Mouse (Mus musculus): Measurements from ENCODE around the gene Slc12a7. TPM values are rescaled to one million over a fixed set of nuclear protein-coding genes. Genes with fewer than 3 reads are reported as not detected.
"Not testable (repeated sequence)": the region's sequence is repeated elsewhere in the genome, so short reads cannot be mapped to it uniquely, and the experiment has no call there.

Slc12a7 gene
- 10 to 100 TPM; 11.8 to 13.3 TPM for total RNA-seq (2021)
- long read RNA-seq, experiment 1, full-length matches to known transcripts, result 5 of 12 reads
- long read RNA-seq, experiment 1, partial matches to known transcripts, result 4 of 12 reads
- long read RNA-seq, experiment 1, other reads (novel, unspliced or antisense), result 3 of 12 reads
- long read RNA-seq, experiment 2, full-length matches to known transcripts, result 5 of 20 reads
- long read RNA-seq, experiment 2, partial matches to known transcripts, result 3 of 20 reads
- long read RNA-seq, experiment 2, other reads (novel, unspliced or antisense), result 12 of 20 reads

- DNase-seq (ENCODE audit: low spot score in 2 of 2), result no peak
Measured at GRCm38 (mm10) chr13:73732742-73733700, at the start of gene Slc12a7. Slc12a7 (plus strand) TSS chr13:73733094.

- no peak for DNase-seq (ENCODE audit: low spot score in 2 of 2)
Measured at GRCm38 (mm10) chr13:73683682-73684081, 49.2 kb upstream of the Slc12a7 start.

GRCm38 (mm10) chr13:73684412-73684811 lies 48.5 kb upstream of the Slc12a7 start:
- no peak for DNase-seq (ENCODE audit: low spot score in 2 of 2)

- DNase-seq (ENCODE audit: low spot score in 2 of 2), result no peak
Measured at GRCm38 (mm10) chr13:73685502-73685901, 47.4 kb upstream of the Slc12a7 start.

GRCm38 (mm10) chr13:73687601-73688000 lies 45.3 kb upstream of the Slc12a7 start:
- DNase-seq (ENCODE audit: low spot score in 2 of 2), result no peak

GRCm38 (mm10) chr13:73688934-73689333 lies 44.0 kb upstream of the Slc12a7 start:
- DNase-seq (ENCODE audit: low spot score in 2 of 2), result no peak

GRCm38 (mm10) chr13:73692249-73692868 lies 40.5 kb upstream of the Slc12a7 start:
- DNase-seq (ENCODE audit: low spot score in 2 of 2), result peak; percentile 25 to 39

GRCm38 (mm10) chr13:73693333-73693732 lies 39.6 kb upstream of the Slc12a7 start:
- DNase-seq (ENCODE audit: low spot score in 2 of 2), result no peak

- DNase-seq (ENCODE audit: low spot score in 2 of 2), result no peak
Measured at GRCm38 (mm10) chr13:73694972-73695371, 37.9 kb upstream of the Slc12a7 start.

- no peak for DNase-seq (ENCODE audit: low spot score in 2 of 2)
Measured at GRCm38 (mm10) chr13:73696529-73696928, 36.4 kb upstream of the Slc12a7 start.

- DNase-seq (ENCODE audit: low spot score in 2 of 2), result no peak
Measured at GRCm38 (mm10) chr13:73699714-73700113, 33.2 kb upstream of the Slc12a7 start.

GRCm38 (mm10) chr13:73700554-73700953 lies 32.3 kb upstream of the Slc12a7 start:
- no peak for DNase-seq (ENCODE audit: low spot score in 2 of 2)

GRCm38 (mm10) chr13:73701161-73701883 lies 31.6 kb upstream of the Slc12a7 start:
- DNase-seq (ENCODE audit: low spot score in 2 of 2), result no peak

GRCm38 (mm10) chr13:73702776-73703175 lies 30.1 kb upstream of the Slc12a7 start:
- DNase-seq (ENCODE audit: low spot score in 2 of 2), result no peak

- not testable (repeated sequence) for DNase-seq (ENCODE audit: low spot score in 2 of 2)
Measured at GRCm38 (mm10) chr13:73703486-73703885, 29.4 kb upstream of the Slc12a7 start.

GRCm38 (mm10) chr13:73704694-73705325 lies 28.1 kb upstream of the Slc12a7 start, which contains the start of gene Slc6a19:
Slc6a19 (minus strand) TSS chr13:73704865.
- DNase-seq (ENCODE audit: low spot score in 2 of 2), result no peak

GRCm38 (mm10) chr13:73709491-73709890 lies 23.4 kb upstream of the Slc12a7 start:
- no peak for DNase-seq (ENCODE audit: low spot score in 2 of 2)

GRCm38 (mm10) chr13:73711221-73711620 lies 21.7 kb upstream of the Slc12a7 start:
- no peak for DNase-seq (ENCODE audit: low spot score in 2 of 2)

- no peak for DNase-seq (ENCODE audit: low spot score in 2 of 2)
Measured at GRCm38 (mm10) chr13:73711803-73712202, 21.1 kb upstream of the Slc12a7 start.

- DNase-seq (ENCODE audit: low spot score in 2 of 2), result no peak
Measured at GRCm38 (mm10) chr13:73712228-73712627, 20.7 kb upstream of the Slc12a7 start.
